Mouse (Mus musculus): Measurements from ENCODE around the gene Tomm40.

GRCm38 (mm10) chr7:19698907-19699826, 16.1 kb downstream of the Tomm40 start, which contains the start of gene Apoe:
- TF ChIP-seq POLR2A (IDR thresholded peaks at IDR 0.05; ENCODE audit: insufficient read length, low read depth), result no peak
- TF ChIP-seq POLR2AphosphoS2 (IDR thresholded peaks at IDR 0.05; ENCODE audit: insufficient read length, low read depth), result no peak
- no peak for TF ChIP-seq MYOG (IDR thresholded peaks at IDR 0.05; ENCODE audit: control insufficient read depth in 1 of 3, insufficient read depth in 1 of 3, insufficient read length in 2 of 3, low read depth in 2 of 3)
- TF ChIP-seq CEBPB (IDR thresholded peaks at IDR 0.05; ENCODE audit: insufficient read depth, poor library complexity, severe bottlenecking), result no peak
- no peak for TF ChIP-seq E2F4 (IDR thresholded peaks at IDR 0.05; ENCODE audit: insufficient read depth)
- no peak for TF ChIP-seq TCF12 (IDR thresholded peaks at IDR 0.05; ENCODE audit: insufficient read depth, poor library complexity, severe bottlenecking)
- no peak for TF ChIP-seq MAX (IDR thresholded peaks at IDR 0.05; ENCODE audit: low read depth)
- TF ChIP-seq REST (IDR thresholded peaks at IDR 0.05; ENCODE audit: insufficient read depth, insufficient read length), result no peak
- no peak for TF ChIP-seq USF1 (IDR thresholded peaks at IDR 0.05; ENCODE audit: low read depth)
- no peak for TF ChIP-seq TCF3 (IDR thresholded peaks at IDR 0.05; ENCODE audit: insufficient read length, low read depth)

Data from myocyte (in vitro differentiated cells).